Mouse (Mus musculus) spleen, adult 2 months (tissue): ENCODE measurements around the gene Rhox4g. TPM values are rescaled to one million over a fixed set of nuclear protein-coding genes. Genes with fewer than 3 reads are reported as not detected.
"Not testable (repeated sequence)": the region's sequence is repeated elsewhere in the genome, so short reads cannot be mapped to it uniquely, and the experiment has no call there.

Source experiments
- DNase-seq, 2 experiments: peaks; one replicate each; pipeline versions ENCODE4 v3.0.0 to v3.0.0-alpha.2; 2012 to 2021; ENCODE audit warnings: low spot score in 2 of 2, low read depth in 1 of 2
- H3K27ac ChIP-seq: fragments of 200-500 bp; 2 replicates; pipeline ENCODE4 v1.5.1; 2012; ENCODE audit warnings: low read length, inconsistent platforms; ENCODE audit not compliant: insufficient read depth
- H3K27me3 ChIP-seq: fragments of 200-500 bp; 2 replicates; pipeline ENCODE4 v1.6.1; 2012; ENCODE audit warnings: mild to moderate bottlenecking, moderate library complexity, low read length, inconsistent platforms; ENCODE audit not compliant: control insufficient read depth, insufficient read depth
- H3K36me3 ChIP-seq: fragments of 200-500 bp; 2 replicates; pipeline ENCODE4 v1.6.1; 2012; ENCODE audit warnings: mild to moderate bottlenecking, low read length, inconsistent platforms; ENCODE audit not compliant: control insufficient read depth, insufficient read depth
- H3K4me1 ChIP-seq: fragments of 200-500 bp; 2 replicates; pipeline ENCODE4 v1.6.1; 2011; ENCODE audit warnings: inconsistent platforms; ENCODE audit not compliant: control insufficient read depth, insufficient read depth, insufficient read length
- H3K4me3 ChIP-seq: fragments of 200-500 bp; 2 replicates; pipeline ENCODE4 v1.5.1; 2011; ENCODE audit warnings: mild to moderate bottlenecking, inconsistent platforms; ENCODE audit not compliant: insufficient read depth, insufficient read length; ENCODE audit errors: extremely low read depth
- CTCF ChIP-seq: fragments of 200-500 bp; IDR thresholded peaks from 2 replicates; pipeline ENCODE4 v1.5.1; 2011; ENCODE audit warnings: mild to moderate bottlenecking, inconsistent platforms; ENCODE audit not compliant: insufficient read depth, insufficient read length, insufficient replicate concordance; ENCODE audit errors: extremely low read depth
- POLR2A ChIP-seq: fragments of 200-500 bp; IDR thresholded peaks from 2 replicates; pipeline ENCODE4 v1.6.1; 2011; ENCODE audit warnings: low read depth, low read length, inconsistent platforms
- WGBS: fragments of 180-500 bp; shearing (Covaris S2); methylation state at CpG from one replicate; pipeline ENCODE4 v1.1.7; 2018; 5-methylcytosine and 5-hydroxymethylcytosine counted together
- polyA plus RNA-seq: library from polyadenylated mRNA; depleted of rRNA; stranded (reverse); fragments of >200 nt; gene quantifications from 2 replicates; pipeline ENCODE4 v1.2.3, GENCODE M21; 2012; rRNA removed

Gene Rhox4g
- polyA plus RNA-seq, result not detected in 2 replicates

DNA sequence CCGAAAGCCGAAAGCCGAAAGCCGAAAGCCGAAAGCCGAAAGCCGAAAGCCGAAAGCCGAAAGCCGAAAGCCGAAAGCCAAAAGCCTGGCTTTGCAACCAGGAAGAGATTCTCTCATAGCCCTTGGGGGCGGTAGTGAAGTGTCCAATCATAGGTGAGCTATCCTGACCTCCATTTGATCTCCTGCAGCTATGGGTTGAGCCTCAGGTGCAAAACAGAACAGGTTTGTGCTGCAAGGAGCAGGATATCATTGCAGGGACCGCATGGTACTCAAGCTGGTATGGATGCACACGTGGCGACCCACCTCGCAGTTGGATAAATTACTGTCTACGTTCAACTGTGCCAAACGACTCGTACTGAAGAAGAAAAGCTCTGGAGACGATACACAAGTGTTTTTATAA, at the start of gene Rhox4g:
Gene Rhox4g, minus strand, starts transcription at position 101 of the 400 bp plus-strand sequence.
- WGBS, result 93% methylated on average over 19 of the region's 20 CpGs
- H3K36me3 ChIP-seq, result not testable (repeated sequence)

DNA sequence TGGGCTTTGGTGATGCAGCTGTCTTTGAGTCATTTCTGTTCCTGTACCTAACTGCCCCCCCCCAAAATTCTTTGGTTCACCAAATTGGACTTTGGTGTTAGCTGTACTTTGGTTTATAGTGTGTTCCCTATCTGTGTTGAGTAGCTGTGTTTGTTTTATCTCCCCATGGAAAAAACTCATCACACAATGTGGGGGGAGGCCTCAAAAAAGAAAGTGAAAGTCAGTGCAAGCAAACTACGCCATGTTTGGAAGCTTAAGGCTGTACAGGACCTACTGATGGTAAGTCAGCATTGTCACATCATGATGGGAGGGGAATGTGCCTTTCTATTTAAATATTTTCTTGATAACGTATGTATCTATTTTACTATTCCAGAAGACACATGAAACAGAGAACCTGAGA, 41.1 kb upstream of the Rhox4g start:
- TF ChIP-seq POLR2A, result no peak
- no peak for TF ChIP-seq CTCF

More for the DNA sequence above, at the start of gene Rhox4g:
- not testable (repeated sequence) for DNase-seq, H3K27me3 ChIP-seq, H3K4me3 ChIP-seq, H3K4me1 ChIP-seq, H3K27ac ChIP-seq

DNA sequence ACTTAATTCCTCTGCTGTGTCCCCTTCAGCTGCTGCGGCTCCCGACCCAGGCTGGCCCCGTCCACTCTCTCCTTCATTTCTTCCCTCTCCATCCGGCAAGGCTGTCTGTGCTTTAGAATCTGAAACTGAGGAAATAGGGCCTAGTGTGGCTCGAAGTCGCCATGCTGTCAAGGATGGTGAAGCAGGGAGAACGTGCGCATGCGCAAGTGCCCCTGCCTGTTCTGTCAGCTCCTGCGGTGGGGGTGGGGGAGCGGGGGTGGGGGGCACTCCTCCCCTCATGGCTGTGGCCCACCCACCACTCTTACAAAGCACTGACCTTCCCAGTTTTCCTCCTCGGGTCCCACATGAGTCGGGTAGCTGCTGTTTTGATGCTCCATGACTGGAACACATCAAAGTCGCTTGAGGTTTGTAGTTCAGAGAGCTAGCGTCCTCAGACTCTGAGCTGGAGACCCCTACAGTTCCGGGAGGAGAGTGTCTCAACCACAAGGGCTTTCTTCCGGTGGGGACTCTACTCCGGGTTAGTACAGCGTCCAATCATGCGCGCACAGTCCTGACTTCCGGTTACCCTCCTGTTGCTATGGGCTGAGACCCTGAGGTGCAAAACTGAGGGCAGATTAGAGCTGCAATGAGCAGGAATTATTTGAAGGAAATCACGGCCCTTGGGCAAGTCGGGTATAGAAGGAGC, 32.0 kb upstream of the Rhox4g start:
- H3K4me3 ChIP-seq, result no peak overlapping the region
- no peak overlapping the region for H3K27ac ChIP-seq
- DNase-seq, result no peak
- TF ChIP-seq CTCF (no peak), POLR2A (no peak)
- WGBS, result 85% methylated on average over 24 of the region's 24 CpGs
- H3K27me3 ChIP-seq, result no peaks in the 10 kb centered on the region
- H3K36me3 ChIP-seq, result no peaks in the 10 kb centered on the region
- no peaks in the 10 kb centered on the region for H3K4me1 ChIP-seq

More for the DNA sequence above, 41.1 kb upstream of the Rhox4g start:
- H3K36me3 ChIP-seq, result no peaks in the 10 kb centered on the region
- no peak overlapping the region for H3K27ac ChIP-seq
- WGBS, result 71% methylated on average over 2 of the region's 2 CpGs
- no peak for DNase-seq
- H3K4me3 ChIP-seq, result no peak overlapping the region
- no peaks in the 10 kb centered on the region for H3K27me3 ChIP-seq
- H3K4me1 ChIP-seq, result no peaks in the 10 kb centered on the region

DNA sequence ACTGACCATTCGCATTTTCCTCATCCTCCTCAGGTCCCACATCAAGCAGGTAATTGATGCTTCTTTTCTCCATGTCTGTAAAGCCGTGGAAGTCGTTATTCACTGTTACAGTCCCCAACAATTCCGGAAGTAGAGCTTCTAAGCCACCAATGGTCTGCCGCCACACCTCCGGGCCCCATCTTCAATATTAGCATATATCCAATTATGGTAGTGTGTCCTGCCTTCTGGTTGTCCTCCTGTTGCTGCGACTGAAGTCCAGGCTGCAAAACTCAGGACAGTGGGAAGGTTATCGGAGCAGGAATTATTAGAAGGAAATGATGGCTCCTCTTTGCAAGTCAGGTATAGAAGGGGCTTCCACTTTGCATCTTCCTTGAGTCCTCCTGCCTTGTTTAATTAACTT, 22.1 kb upstream of the Rhox4g start, which contains the start of gene Rhox2h:
Gene Rhox2h, minus strand, starts transcription at position 101 of the 400 bp plus-strand sequence.
- H3K27me3 ChIP-seq, H3K4me3 ChIP-seq, H3K4me1 ChIP-seq, H3K27ac ChIP-seq, H3K36me3 ChIP-seq, DNase-seq: not testable (repeated sequence)
- 89% methylated on average over 8 of the region's 8 CpGs for whole genome bisulfite sequencing

DNA sequence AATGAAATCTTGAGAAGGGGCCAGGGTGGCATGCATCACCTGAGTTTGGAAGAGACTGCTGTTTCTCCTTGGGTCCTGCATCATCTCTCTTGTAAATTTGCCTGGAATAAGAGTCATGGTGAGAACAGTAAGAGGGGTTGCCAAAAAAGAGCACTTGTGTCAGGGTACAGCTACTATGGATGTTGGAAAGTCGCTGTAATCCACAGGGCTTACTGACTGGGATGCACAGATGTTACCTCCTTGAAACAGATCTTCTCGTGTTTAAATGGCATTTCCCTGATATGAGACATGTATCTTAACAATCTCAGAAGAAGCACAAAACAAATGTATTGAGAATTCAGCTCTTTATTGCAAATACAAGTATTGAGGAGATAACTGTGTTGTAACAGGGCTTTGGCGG, 17.5 kb upstream of the Rhox4g start, which contains the start of gene Rhox3h:
Gene Rhox3h, minus strand, starts transcription at position 101 of the 400 bp plus-strand sequence.
- not testable (repeated sequence) for H3K4me1 ChIP-seq, DNase-seq, H3K27ac ChIP-seq, H3K27me3 ChIP-seq, H3K36me3 ChIP-seq, H3K4me3 ChIP-seq
- WGBS, result 95% methylated on average over 1 of the region's 3 CpGs

DNA sequence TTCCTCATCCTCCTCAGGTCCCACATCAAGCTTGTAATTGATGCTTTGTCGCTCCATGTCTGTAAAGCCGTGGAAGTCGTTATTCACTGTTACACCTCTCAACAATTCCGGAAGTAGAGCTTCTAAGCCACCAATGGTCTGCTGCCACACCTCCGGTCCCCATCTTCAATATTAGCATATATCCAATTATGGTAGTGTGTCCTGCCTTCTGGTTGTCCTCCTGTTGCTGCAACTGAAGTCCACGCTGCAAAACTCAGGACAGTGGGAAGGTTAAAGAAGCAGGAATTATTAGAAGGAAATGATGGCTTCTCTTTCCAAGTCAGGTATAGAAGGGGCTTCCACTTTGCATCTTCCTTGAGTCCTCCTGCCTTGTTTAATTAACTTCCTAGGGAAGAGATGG, 7.8 kb downstream of the Rhox4g start, which contains the start of gene Rhox2g:
Gene Rhox2g, minus strand, starts transcription at position 101 of the 400 bp plus-strand sequence.
- not testable (repeated sequence) for H3K27ac ChIP-seq, H3K27me3 ChIP-seq, H3K4me1 ChIP-seq, H3K36me3 ChIP-seq, DNase-seq, H3K4me3 ChIP-seq
- 86% methylated on average over 6 of the region's 6 CpGs for WGBS

DNA sequence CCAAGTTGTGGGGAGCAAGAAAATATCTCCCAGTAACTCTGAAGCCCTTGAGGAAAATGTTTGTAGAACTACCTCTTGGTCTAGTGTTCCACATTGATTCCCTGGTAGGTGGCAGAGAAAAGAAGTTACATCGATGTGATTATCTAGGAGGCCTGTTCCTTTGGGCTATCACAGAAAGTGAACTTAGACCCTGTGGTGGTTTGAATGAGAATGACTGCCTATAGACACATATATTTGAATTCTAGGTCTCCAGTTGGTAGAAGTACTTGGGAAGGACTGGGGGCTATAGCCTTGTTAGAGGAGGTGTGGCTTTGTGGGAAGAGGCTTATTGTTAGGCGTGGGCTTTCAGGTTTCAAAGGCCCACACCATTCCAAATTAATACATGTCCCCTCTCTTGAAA, 22.6 kb downstream of the Rhox4g start, which contains the start of gene Rhox3g:
Gene Rhox3g, minus strand, starts transcription at position 101 of the 400 bp plus-strand sequence.
- H3K27ac ChIP-seq, H3K4me1 ChIP-seq, H3K36me3 ChIP-seq, H3K27me3 ChIP-seq, H3K4me3 ChIP-seq, DNase-seq: not testable (repeated sequence)
- 92% methylated on average over 2 of the region's 2 CpGs for WGBS

DNA sequence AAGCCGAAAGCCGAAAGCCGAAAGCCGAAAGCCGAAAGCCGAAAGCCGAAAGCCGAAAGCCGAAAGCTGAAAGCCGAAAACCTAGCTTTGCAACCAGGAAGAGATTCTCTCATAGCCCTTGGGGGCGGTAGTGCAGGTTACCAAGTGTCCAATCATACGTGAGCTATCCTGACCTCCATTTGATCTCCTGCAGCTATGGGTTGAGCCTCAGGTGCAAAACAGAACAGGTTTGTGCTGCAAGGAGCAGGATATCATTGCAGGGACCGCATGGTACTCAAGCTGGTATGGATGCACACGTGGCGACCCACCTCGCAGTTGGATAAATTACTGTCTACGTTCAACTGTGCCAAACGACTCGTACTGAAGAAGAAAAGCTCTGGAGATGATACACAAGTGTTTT, 43.5 kb downstream of the Rhox4g start, which contains the start of gene Rhox4f:
Gene Rhox4f, minus strand, starts transcription at position 101 of the 400 bp plus-strand sequence.
- not testable (repeated sequence) for H3K4me1 ChIP-seq, H3K27me3 ChIP-seq, DNase-seq, H3K27ac ChIP-seq, H3K4me3 ChIP-seq, H3K36me3 ChIP-seq
- WGBS, result 94% methylated on average over 18 of the region's 19 CpGs

Other genes starting within 250 kb of the Rhox4g start
- not detected in 2 replicates for gene Rhox2b, start 239.3 kb downstream of the Rhox4g start, polyA plus RNA-seq
- gene Rhox4b, start 218.8 kb downstream of the Rhox4g start, polyA plus RNA-seq, result not detected in 2 replicates
- not detected in 2 replicates for gene Rhox2c, start 197.6 kb downstream of the Rhox4g start, polyA plus RNA-seq
- not detected in 2 replicates for gene Rhox3c, start 192.7 kb downstream of the Rhox4g start, polyA plus RNA-seq
- gene Rhox4c, start 171.0 kb downstream of the Rhox4g start, polyA plus RNA-seq, result not detected in 2 replicates
- not detected in 2 replicates for gene Rhox2d, start 157.9 kb downstream of the Rhox4g start, polyA plus RNA-seq
- gene Rhox4d, start 137.0 kb downstream of the Rhox4g start, polyA plus RNA-seq, result not detected in 2 replicates
- not detected in 2 replicates for gene Rhox2e, start 120.9 kb downstream of the Rhox4g start, polyA plus RNA-seq
- gene Rhox3e, start 109.3 kb downstream of the Rhox4g start, polyA plus RNA-seq, result not detected in 2 replicates
- not detected in 2 replicates for gene Rhox4e, start 93.9 kb downstream of the Rhox4g start, polyA plus RNA-seq
- not detected in 2 replicates for gene Rhox2f, start 79.9 kb downstream of the Rhox4g start, polyA plus RNA-seq
- not detected in 2 replicates for gene Rhox3f, start 70.3 kb downstream of the Rhox4g start, polyA plus RNA-seq
- gene Rhox4f, start 43.6 kb downstream of the Rhox4g start, polyA plus RNA-seq, result not detected in 2 replicates
- not detected in 2 replicates for gene Rhox3g, start 22.7 kb downstream of the Rhox4g start, polyA plus RNA-seq
- gene Rhox2g, start 7.9 kb downstream of the Rhox4g start, polyA plus RNA-seq, result not detected in 2 replicates
- not detected in 2 replicates for gene Rhox3h, start 17.4 kb upstream of the Rhox4g start, polyA plus RNA-seq
- not detected in 2 replicates for gene Rhox2h, start 21.9 kb upstream of the Rhox4g start, polyA plus RNA-seq
- gene Rhox5, start 153.5 kb upstream of the Rhox4g start, polyA plus RNA-seq, result not detected in 2 replicates
- not detected in 2 replicates for gene Rhox6, start 175.6 kb upstream of the Rhox4g start, polyA plus RNA-seq
- gene Rhox7a, start 180.4 kb upstream of the Rhox4g start, polyA plus RNA-seq, result not detected in 2 replicates
- not detected in 2 replicates for gene Rhox8, start 227.6 kb upstream of the Rhox4g start, polyA plus RNA-seq
- gene Rhox7b, start 245.9 kb upstream of the Rhox4g start, polyA plus RNA-seq, result not detected in 2 replicates